Mouse (Mus musculus) mouse embryonic stem cell (cell line): Measurements from ENCODE around the gene Plekho2.

Experiments used
- in situ Hi-C, 2 experiments: fragments of 300-500 bp; cut with MboI; formaldehyde crosslinking; loops; 1 replicate in 1 of 2; 3 replicates in 1 of 2; pipeline ENCODE4 v1.14.3; 2019 to 2020; ENCODE audit warnings: low sequenced_read_pairs in 2 of 2, low pct_unique_long_range_greater_than_20kb in 1 of 2, mixed read lengths in 1 of 2; ENCODE audit not compliant: unreplicated experiment in 1 of 2

The Plekho2 gene

DNA sequence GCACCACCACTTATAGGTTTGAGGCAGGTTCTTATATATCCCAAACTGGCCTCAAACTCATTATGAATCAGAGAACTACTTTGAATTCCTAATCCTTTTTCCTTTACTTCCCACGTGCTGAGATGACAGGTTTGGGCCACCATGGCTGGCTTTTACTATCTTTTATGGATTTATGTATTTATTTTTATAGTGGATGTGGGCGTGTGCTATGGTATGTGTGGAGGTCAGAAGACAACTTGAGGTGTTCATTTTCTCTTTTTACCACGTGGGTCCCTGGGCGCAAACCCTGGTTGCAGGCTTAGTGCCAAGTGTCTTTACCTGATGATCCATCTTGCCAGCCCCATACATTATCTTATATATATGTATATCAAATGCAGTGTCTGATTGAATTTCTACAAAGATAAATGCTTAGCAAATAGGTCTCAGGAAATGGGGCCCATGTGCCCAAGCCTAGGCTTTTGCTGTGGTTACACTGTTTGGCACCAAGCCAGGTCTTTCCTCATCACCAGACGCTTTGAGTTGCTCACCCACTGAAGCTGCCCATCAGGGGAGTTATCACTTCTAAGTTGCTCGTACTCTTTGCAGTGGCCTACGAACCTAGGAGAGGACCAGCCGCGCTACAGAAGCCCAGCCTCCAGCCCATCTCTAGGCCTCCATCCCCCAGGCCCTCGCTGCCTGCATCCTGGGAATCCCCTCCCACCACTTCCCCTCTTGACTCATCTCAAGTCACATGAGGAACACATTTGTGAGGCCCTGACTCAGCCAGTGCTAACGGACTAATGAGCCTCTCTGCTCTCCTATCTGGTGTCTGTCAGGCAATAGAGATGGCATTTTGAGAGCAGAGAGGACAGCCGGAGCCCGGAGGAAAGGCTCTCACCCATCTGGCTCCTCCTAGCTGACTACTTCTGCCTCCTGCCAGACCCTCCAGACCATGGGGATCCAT lies 38.4 kb downstream of the Plekho2 start:
- in situ Hi-C loops = loop anchor here in 1 of 2 experiments (5.0 kb wide), 1 partner anchor 36 kb away; no protein-coding TSS in a partner anchor

DNA sequence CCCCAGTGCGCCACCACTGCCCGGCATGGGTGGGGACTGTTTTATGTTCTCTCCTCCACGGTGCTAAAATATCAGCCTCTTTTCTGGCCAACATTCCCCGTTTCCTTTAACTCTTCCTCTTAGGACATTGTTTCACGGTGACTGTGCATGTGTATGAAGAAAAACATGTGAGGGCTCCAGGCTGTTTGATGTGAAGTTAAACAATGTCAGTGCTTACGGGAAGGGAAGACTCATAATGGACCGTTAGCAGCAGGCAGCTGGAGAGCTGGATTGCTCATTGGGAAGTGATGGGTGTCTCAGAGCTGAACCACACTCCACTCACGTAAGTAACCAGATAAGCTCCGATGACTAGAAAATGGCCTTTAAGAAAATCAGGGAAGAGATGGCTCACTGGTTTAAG lies 40.1 kb downstream of the Plekho2 start:
- in situ Hi-C loops = loop anchor here in 1 of 2 experiments (5.0 kb wide), 1 partner anchor 38 kb away; no protein-coding TSS in a partner anchor

DNA sequence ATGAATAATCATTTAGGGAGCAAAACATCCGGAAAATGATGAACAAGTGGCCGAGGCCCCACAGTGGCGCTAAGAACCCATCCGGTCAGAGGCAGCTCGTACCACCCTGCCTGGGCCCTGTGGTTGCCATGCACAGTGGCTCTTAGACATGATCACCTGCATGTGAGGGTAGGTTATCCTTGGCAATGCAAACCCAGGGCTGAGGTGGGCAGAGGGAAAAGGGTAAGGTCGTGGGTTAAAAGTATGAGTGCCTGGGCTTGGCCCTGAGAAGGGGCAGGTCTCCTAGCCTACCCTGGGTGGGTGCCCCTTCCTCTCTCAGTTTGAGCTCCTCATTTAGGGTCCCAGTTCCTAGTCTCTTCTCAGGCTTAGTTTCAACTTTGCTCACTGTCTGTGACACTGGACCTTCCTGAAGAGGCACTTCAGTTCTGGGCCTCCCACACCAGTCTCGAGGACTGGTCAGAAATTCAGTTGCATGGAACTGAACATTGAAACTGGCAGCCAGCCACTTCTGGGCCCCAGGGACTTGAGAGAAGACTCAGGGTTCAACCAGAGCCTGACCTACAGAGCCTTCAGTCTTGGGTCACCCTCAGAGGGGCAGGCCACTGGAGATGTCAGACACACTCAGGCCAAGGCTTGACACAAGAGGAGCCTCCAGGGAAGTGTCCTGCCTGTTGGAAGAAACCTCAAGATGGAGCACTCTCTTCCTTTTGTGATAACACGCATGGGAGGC lies 41.8 kb downstream of the Plekho2 start:
- in situ Hi-C loops = no loop called here

DNA sequence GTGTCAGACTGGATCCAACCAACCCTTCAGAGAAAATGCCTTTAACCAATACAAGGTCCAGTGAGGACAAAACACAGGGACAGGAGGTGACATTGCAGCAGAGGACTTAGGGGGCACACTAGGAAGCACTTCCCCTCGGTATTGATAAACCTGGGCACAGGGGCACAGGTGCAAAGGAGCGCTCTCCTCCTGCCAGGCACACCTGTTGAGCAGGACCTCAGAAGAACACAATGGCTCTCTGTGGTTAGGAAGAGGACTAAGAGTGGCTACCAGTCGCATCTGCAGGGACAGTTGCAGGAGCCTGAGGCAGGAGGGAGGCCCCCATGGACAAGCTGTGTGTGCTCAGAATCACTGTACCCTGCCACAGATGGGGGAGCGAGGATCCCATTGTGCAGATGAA lies 43.3 kb downstream of the Plekho2 start:
- in situ Hi-C loops = no loop called here

DNA sequence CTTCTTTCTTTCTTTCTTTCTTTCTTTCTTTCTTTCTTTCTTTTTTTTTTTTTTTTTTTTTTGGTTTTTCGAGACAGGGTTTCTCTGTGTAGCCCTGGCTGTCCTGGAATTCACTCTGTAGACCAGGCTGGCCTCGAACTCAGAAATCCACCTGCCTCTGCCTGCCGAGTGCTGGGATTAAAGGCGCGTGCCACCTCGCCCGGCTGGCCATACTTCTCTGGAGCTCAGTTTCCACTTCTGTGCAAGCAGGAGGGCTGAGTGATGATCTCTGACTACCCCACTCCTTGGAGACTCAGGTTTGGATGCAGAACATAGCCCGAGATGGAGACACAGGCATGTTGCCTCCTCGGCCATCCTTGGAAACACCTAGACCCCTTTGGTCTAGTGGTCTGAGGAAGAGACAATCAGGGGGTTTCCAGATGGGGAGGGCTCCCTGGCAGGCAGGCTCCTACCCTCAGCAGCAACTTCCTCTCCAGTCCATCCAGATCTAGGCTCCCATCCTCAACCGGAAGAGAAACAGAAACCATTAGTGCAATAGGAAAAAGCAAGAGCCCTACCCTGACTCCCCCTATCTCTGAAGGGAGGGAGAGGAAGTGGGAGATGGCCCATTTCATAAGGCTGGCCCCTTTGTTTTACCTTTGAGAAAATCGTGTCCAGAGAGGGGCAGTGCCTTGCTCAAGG lies 43.9 kb downstream of the Plekho2 start:
- in situ Hi-C loops = no loop called here

DNA sequence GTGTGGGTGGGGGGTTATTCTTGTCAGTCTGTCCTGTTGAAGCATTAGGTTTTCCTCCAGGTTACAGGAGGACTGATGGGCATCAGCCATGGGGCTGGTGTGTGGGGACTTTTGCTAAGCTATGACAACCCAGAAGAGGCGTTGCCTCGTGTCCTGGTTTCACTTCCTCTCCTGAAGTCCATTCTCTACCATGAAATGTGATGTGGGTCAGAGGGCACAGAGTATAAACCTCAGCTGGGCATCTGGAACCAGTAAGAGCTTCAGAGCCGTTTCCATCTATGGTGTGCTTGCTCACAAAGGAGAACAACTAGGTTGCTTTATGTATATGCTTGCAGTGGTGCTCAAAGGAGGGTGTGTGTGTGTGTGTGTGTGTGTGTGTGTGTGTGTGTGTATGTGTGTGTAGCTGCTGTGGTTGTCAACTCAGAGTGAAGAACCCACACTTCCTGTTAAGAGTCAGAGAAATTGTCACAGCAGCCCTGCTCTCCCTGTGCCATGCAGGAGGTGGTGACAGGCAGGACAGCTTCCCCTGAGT lies 44.6 kb downstream of the Plekho2 start:
- in situ Hi-C loops = no loop called here

DNA sequence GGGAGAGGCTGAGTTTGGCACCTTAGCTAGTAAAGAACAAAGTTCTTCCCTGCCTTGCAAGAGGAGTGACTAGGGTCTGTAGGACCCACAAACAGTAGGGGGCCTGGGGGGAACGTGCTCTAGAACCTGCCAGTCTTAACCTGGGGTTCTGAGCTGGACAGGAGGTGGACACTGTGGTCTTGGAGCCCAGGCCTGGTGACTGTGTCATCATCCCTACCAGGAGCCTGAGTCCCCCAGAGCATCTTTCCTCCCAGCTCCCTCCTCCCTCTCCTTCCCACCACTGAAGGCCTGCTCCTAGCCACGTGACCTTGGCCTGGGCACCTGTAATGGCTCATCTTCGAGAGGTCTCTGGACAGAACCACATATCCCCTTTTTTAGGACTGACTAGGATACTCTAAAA lies 45.7 kb downstream of the Plekho2 start:
- in situ Hi-C loops = no loop called here

DNA sequence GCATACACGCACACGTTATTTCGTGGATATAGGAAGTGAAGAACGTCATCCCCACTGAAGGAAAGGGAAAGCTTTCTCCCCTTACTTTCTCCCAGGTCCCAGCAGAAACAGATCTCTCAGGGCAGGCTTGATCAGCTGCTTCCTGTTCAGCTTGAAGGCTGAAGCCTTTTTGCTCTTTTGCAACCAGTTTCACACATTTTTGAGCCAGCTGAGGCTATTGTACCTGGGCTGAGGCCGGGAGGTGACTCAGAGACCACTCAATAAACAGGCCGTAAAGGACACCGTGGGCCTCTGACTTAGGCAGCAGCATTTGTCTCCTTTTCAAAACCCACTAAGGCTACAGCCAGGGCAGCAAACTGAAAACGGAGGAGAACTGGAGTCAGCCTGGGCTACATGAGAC lies 46.9 kb downstream of the Plekho2 start:
- in situ Hi-C loops = no loop called here

DNA sequence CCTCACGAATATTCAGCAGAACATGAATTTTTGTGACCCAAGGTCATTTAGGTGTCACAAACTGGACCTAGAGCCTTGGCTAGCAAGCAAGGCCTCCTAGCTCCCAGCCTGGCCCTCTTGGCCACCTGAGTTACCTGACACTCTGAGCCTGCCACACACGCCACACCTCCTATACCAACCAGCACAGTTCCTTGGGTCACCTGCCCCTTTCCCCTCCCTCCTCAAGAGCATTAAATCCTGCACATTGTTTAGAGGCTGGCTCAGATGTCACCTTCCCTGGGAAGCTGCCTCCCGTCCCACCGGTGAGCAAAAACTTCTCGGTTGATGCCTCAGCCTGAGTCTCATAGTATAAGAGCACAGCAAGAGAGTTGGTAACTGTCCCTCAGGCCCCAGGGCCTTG lies 48.6 kb downstream of the Plekho2 start:
- in situ Hi-C loops = no loop called here

DNA sequence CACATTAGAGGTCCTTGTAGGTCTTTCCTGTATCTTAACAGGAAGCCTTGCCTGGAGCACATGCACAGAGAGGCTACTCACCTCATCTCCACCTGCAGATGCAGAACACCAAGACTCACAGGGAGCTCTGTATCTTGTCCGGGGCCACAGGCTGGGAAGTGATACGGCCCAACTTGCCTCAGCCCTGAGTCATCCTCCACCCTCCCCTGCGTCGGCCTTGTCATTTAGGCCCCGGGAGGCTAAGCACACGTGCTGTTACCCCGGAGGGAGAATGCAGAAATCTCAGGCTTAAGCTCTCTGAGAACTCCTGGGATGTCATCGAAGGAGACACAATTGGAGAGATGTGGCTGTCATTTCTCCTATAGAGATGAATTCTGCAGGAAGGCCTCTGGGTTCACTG lies 50.2 kb downstream of the Plekho2 start:
- in situ Hi-C loops = loop anchor here in 1 of 2 experiments (10.0 kb wide), 1 partner anchor 55 kb away; the partner anchor contains the start of genes Pif1 and Plekho2

DNA sequence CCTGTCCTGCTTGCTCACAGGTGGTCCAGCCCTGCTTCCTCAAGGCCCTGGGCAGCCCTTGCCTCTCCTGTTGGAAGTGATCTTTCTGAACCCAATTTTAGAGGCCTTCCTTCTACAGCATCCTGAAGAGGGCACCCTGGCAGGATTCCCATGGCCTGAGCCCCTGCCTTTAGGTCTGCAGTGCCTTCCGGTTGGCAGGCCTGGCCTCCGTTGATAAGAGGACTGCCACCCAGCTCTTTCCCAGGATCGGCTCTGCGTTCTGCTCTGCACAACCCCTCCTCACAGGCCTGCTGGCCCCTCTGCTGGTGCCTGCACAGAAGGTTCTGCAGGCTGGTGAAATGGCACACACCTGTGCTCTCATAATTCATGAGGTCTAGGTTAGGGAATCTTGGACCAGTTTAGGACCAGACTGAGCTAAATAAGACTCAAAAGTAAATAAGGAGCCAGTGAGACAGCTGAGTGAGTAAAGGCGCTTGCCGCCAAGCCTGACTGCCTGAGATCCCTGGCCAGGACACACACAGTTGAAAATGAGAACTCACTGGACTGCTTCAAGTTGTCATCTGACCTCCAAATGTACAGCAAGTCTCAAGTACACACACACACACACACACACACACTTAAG lies 51.3 kb downstream of the Plekho2 start:
- in situ Hi-C loops = loop anchor here in 1 of 2 experiments (10.0 kb wide), 1 partner anchor 56 kb away; the partner anchor contains the start of genes Pif1 and Plekho2

DNA sequence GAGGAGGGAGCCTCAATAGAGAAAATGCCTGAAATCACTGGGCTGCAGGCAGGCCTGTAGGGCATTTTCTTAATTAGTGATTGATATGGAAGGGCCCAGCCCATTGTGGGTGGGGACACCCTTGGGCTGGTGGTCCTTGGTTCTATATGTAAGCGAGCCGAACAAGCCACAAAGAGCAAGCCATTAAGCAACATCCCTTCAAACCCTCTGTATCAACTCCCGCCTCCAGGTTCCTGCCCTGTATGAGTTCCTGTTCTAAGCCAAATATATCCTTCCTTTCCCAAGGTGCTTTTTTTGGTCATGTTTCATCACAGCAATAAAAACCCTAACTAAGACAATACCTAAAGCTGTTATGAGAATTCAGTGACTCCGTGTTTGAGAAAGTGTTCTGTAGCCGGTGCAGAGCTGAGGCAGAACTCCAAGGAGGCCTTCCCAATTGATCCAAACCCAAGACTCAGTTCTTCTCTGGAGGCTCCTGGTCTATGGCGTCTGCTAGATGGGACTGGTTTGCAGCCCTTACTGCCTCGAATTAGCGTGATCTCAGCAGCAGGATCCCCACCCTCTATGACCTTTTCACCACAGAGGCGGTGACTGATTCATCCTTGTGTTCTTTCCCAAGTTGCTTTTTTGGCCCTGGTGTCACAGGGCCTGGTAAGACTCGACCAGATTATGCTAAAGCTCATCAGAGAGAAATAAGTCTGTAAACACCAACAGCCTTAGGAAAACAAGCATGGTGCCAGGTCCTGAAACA lies 54.2 kb downstream of the Plekho2 start:
- in situ Hi-C loops = loop anchor here in 1 of 2 experiments (10.0 kb wide), 1 partner anchor 59 kb away; the partner anchor contains the start of genes Pif1 and Plekho2

DNA sequence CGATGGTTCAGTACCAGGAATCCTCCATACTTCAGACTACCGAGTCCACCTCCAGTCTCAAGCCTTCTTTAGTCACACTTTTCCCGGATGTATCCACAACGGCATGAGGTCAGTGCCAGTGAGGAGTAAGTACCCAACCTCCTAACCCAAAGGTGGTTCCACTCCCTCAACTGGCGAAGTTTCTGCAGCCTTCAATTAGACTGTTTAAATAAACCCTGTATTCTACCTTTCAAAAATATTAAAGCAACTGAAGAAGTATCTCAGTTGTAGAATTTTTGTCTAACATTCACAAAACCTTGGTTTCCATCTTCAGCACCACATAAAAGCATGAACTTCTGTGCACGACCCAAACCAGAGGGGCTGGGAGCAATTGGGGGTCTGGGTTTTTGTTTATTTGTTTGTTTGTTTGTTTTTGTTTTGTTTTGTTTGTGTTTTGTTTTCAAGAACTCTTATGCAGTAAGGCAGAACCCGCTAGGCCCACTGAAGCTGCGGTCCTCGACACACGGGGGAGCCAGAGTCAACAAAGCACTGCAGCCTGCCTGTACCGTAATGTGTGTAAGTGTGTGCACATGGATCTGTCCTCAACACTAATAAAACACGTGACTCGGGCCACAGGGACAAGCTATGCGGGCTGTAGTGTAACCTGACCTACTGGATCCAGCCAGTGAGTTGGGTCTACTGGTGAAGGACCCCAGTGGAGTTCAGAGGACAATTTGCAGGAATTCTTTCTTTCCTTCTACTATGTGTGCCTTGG lies 56.1 kb downstream of the Plekho2 start:
- in situ Hi-C loops = loop anchor here (5.0 to 10.0 kb wide), 2 partner anchors 44 to 61 kb away; partner anchors contain the start of genes Pif1 (in 1 of the 2) and Plekho2 (in 1 of the 2)

DNA sequence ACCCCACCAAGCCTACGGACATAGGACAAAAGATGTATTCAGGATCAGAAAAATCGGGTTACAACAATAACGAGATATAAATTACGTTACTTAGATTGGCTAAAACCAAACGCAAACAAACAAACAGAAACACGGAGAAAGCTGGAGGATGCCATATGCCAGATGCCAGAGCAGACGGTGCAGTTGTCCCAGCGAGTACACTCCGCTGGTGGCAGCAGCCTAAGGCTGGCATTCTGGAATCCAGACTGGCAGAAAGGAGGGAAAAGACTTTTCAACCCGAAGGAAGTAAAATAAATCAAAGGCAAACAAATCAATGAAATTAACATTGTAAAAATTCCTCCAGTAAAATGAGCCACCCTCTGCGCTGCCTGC lies 59.3 kb downstream of the Plekho2 start:
- in situ Hi-C loops = loop anchor here (5.0 to 10.0 kb wide), 2 partner anchors 47 to 64 kb away; partner anchors contain the start of genes Pif1 (in 1 of the 2) and Plekho2 (in 1 of the 2)

DNA sequence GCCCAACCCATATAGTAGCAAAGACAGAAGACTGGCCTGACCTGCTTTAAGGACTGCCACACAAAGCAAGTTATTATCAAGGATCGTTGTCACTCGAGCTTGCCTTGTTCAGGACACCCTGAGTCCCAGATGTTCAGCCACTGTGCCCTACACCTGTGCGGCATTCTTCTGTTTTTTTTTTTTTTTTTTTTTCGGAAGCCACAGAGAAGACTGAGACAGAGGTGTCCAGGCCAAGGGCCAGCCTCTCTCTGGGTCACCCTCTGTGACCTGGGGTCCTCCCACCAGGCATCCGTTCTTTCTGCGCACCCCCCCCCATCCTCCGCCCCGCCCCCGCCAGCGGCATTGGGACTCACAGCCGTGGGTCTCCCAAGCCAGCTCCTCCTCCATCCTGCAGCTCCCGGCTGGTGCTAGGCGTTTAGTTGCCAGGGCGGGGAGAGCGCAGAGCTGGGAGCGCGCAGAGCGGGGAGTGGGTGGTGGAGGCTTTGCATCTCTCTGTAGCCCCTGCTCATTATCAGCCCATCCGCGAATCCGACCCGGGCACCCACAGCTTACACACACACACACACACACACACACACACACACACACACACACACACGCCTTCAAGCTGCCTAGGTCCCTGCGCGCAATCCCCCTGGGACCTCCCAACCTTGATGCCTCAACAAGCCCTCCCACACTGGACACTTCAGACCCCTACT lies 59.9 kb downstream of the Plekho2 start, which contains the start of gene Ankdd1a:
Gene Ankdd1a, minus strand, starts transcription at position 387 of the 698 bp plus-strand sequence.
- in situ Hi-C loops = loop anchor here (5.0 to 10.0 kb wide), 2 partner anchors 47 to 65 kb away; partner anchors contain the start of genes Pif1 (in 1 of the 2) and Plekho2 (in 1 of the 2)

DNA sequence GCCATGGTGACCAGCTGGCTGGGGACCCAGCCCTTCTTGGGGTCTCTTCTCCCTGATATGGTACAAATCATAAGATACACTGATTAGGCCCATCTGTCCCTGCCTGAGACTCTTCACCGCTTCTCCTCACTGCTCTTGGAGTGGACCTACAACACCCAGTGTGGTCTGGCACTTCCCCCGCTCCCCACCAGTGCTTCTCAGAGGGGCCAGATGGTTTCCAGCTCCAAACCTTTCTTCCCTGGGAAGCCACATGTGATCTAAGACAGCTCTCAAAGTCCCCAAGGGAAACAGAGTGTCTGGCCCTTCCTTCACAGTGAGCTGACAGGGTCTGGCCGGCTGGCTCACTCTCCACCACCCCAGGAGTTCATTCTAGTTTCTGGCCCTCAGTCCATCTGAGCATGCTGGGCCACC lies 65.0 kb downstream of the Plekho2 start:
- in situ Hi-C loops = no loop called here
